In genomic region chr1:52630248-52630936, GRCm38 (mm10) we compare ENCODE assay signal across 8 mouse cellular contexts. TPM values are rescaled to one million over a fixed set of nuclear protein-coding genes. Genes with fewer than 3 reads are reported as not detected.
A peak's percentile ranks its signal among the peaks of the same experiment; 100 is the strongest.
DNase-seq lines count a peak whose midpoint lies in the region; ATAC-seq lines count a peak whose summit lies in the region.

TSS of gene Nemp2 (plus strand) at chr1:52630703.

- no peaks in the 10 kb centered on the region for H3K36me3 ChIP-seq in hindbrain, embryonic 15.5 days

- H3K27me3 ChIP-seq in hindbrain, embryonic 15.5 days = no peaks in the 10 kb centered on the region

- ATAC-seq in hindbrain, embryonic 15.5 days (ENCODE audit: low FRiP score, low read depth) = peak; percentile 96

- H3K9me3 ChIP-seq in hindbrain, embryonic 15.5 days = no peaks in the 10 kb centered on the region

- peaks cover 15% of the 10 kb centered on the region for H3K4me1 ChIP-seq in hindbrain, embryonic 15.5 days (replicated peaks)

- under 1% methylated on average over 44 of the region's 44 CpGs for WGBS in hindbrain, embryonic 15.5 days

- peak within 1 kb of the TSS; percentile 90 for H3K27ac ChIP-seq in hindbrain, embryonic 15.5 days (replicated peaks)

- peak within 1 kb of the TSS; percentile 83 for H3K9ac ChIP-seq in hindbrain, embryonic 15.5 days

- peak within 1 kb of the TSS; percentile 63 for H3K4me2 ChIP-seq in hindbrain, embryonic 15.5 days

- peak within 1 kb of the TSS; percentile 75 for H3K4me3 ChIP-seq in hindbrain, embryonic 15.5 days

- peak; percentile 57 for DNase-seq in WW6 (ENCODE audit: low read depth, low spot score)
- peak; percentile 93 to 94 for DNase-seq in cerebellum, postnatal 36 days
- DNase-seq in frontal cortex, postnatal 36 days (ENCODE audit: low spot score in 2 of 2) = peak; percentile 93 to 94
- DNase-seq in left cerebral cortex, adult 11 months (ENCODE audit: low spot score) = peak; percentile 85
- peak; percentile 92 for DNase-seq in lung, postnatal 36 days
- peak; percentile 96 for DNase-seq in retina, embryonic 14.5 days (ENCODE audit: low spot score)
- peak; percentile 92 to 95 for DNase-seq in thymus, postnatal 36 days

RNA-seq across cellular contexts. Expression of gene Nemp2, which starts in this region (rescaled TPM):
- polyA plus RNA-seq in hindbrain, embryonic 15.5 days (2015; fragmentation: Nextera tagmentation; extraction: Ambion mirVana) = 4.5 and 5.9 TPM in 2 replicates

Comparison
In these comparisons a context has a peak if more than half of its experiments do, and no peak if none do; other contexts are left out.
1. Peak in every context shown above with its lines: DNase-seq, ATAC-seq, H3K4me3 ChIP-seq and H3K27ac ChIP-seq.